Mouse (Mus musculus): ENCODE measurements around the gene Adgrg6.
A peak's percentile ranks its signal among the peaks of the same experiment; 100 is the strongest.

The Adgrg6 gene

GRCm38 (mm10) chr10:14440860-14441579 is 104.4 kb downstream of the Adgrg6 start:
- Histone ChIP-seq H3K9me3 (ENCODE audit: low read length) (no peaks in the 10 kb centered on the region), H3K4me1 (replicated peaks; ENCODE audit: low read depth, low read length) (no peaks in the 10 kb centered on the region), H3K36me3 (ENCODE audit: insufficient read depth, low read length) (no peaks in the 10 kb centered on the region), H3K4me3 (replicated peaks; ENCODE audit: low read length) (no peak overlapping the region), H3K27me3 (ENCODE audit: insufficient read depth, low read length) (no peaks in the 10 kb centered on the region)
- TF ChIP-seq CTCF (conservative IDR thresholded peaks at IDR 0.05; ENCODE audit: low read length), result no peak
- TF ChIP-seq POU5F1 (IDR thresholded peaks at IDR 0.05; ENCODE audit: borderline replicate concordance, low read length), result no peak
- no peak for TF ChIP-seq NANOG (IDR thresholded peaks at IDR 0.05; ENCODE audit: borderline replicate concordance, low read length)

GRCm38 (mm10) chr10:14404070-14404469 is 141.4 kb downstream of the Adgrg6 start:
- H3K9me3 ChIP-seq (ENCODE audit: low read length), result no peaks in the 10 kb centered on the region
- no peaks in the 10 kb centered on the region for H3K4me1 ChIP-seq (replicated peaks; ENCODE audit: low read depth, low read length)
- no peak overlapping the region for H3K4me3 ChIP-seq (replicated peaks; ENCODE audit: low read length)
- no peaks in the 10 kb centered on the region for H3K36me3 ChIP-seq (ENCODE audit: insufficient read depth, low read length)
- TF ChIP-seq CTCF (conservative IDR thresholded peaks at IDR 0.05; ENCODE audit: low read length), result peak; percentile 39; the same call in 1 of the 2 replicates
- no peak for TF ChIP-seq POU5F1 (IDR thresholded peaks at IDR 0.05; ENCODE audit: borderline replicate concordance, low read length)
- H3K27me3 ChIP-seq (ENCODE audit: insufficient read depth, low read length), result no peaks in the 10 kb centered on the region

GRCm38 (mm10) chr10:14401744-14402143 is 143.7 kb downstream of the Adgrg6 start:
- Histone ChIP-seq H3K27me3 (ENCODE audit: insufficient read depth, low read length) (no peaks in the 10 kb centered on the region), H3K9me3 (ENCODE audit: low read length) (no peaks in the 10 kb centered on the region), H3K36me3 (ENCODE audit: insufficient read depth, low read length) (no peaks in the 10 kb centered on the region), H3K4me1 (replicated peaks; ENCODE audit: low read depth, low read length) (no peaks in the 10 kb centered on the region), H3K4me3 (replicated peaks; ENCODE audit: low read length) (no peak overlapping the region)
- TF ChIP-seq NANOG (IDR thresholded peaks at IDR 0.05; ENCODE audit: borderline replicate concordance, low read length) (no peak), POU5F1 (IDR thresholded peaks at IDR 0.05; ENCODE audit: borderline replicate concordance, low read length) (no peak), CTCF (conservative IDR thresholded peaks at IDR 0.05; ENCODE audit: low read length) (no peak)

- TF ChIP-seq POU5F1 (IDR thresholded peaks at IDR 0.05; ENCODE audit: borderline replicate concordance, low read length) (no peak), CTCF (conservative IDR thresholded peaks at IDR 0.05; ENCODE audit: low read length) (peak; percentile 42), NANOG (IDR thresholded peaks at IDR 0.05; ENCODE audit: borderline replicate concordance, low read length) (no peak)
- no peaks in the 10 kb centered on the region for H3K9me3 ChIP-seq (ENCODE audit: low read length)
- 0 out of 2 replicates have a peak, but pooled peaks cover 4% of the 10 kb centered on the region for H3K4me1 ChIP-seq (replicated peaks; ENCODE audit: low read depth, low read length)
- no peaks in the 10 kb centered on the region for H3K27me3 ChIP-seq (ENCODE audit: insufficient read depth, low read length)
- H3K4me3 ChIP-seq (replicated peaks; ENCODE audit: low read length), result no peak overlapping the region
- no peaks in the 10 kb centered on the region for H3K36me3 ChIP-seq (ENCODE audit: insufficient read depth, low read length)
Measured at GRCm38 (mm10) chr10:14391025-14391639, 154.3 kb downstream of the Adgrg6 start.

GRCm38 (mm10) chr10:14385574-14385973 is 159.9 kb downstream of the Adgrg6 start:
- Histone ChIP-seq H3K27me3 (ENCODE audit: insufficient read depth, low read length) (no peaks in the 10 kb centered on the region), H3K9me3 (ENCODE audit: low read length) (no peaks in the 10 kb centered on the region), H3K4me1 (replicated peaks; ENCODE audit: low read depth, low read length) (no peaks in the 10 kb centered on the region), H3K4me3 (replicated peaks; ENCODE audit: low read length) (no peak overlapping the region), H3K36me3 (ENCODE audit: insufficient read depth, low read length) (no peaks in the 10 kb centered on the region)
- TF ChIP-seq NANOG (IDR thresholded peaks at IDR 0.05; ENCODE audit: borderline replicate concordance, low read length), result no peak
- TF ChIP-seq POU5F1 (IDR thresholded peaks at IDR 0.05; ENCODE audit: borderline replicate concordance, low read length), result no peak
- no peak for TF ChIP-seq CTCF (conservative IDR thresholded peaks at IDR 0.05; ENCODE audit: low read length)

GRCm38 (mm10) chr10:14365065-14365589 is 180.3 kb downstream of the Adgrg6 start:
- Histone ChIP-seq H3K9me3 (ENCODE audit: low read length) (no peaks in the 10 kb centered on the region), H3K4me1 (replicated peaks; ENCODE audit: low read depth, low read length) (no peaks in the 10 kb centered on the region), H3K36me3 (ENCODE audit: insufficient read depth, low read length) (no peaks in the 10 kb centered on the region), H3K27me3 (ENCODE audit: insufficient read depth, low read length) (no peaks in the 10 kb centered on the region), H3K4me3 (replicated peaks; ENCODE audit: low read length) (no peak overlapping the region)
- no peak for TF ChIP-seq NANOG (IDR thresholded peaks at IDR 0.05; ENCODE audit: borderline replicate concordance, low read length)
- TF ChIP-seq POU5F1 (IDR thresholded peaks at IDR 0.05; ENCODE audit: borderline replicate concordance, low read length), result no peak
- no peak for TF ChIP-seq CTCF (conservative IDR thresholded peaks at IDR 0.05; ENCODE audit: low read length)

DNA sequence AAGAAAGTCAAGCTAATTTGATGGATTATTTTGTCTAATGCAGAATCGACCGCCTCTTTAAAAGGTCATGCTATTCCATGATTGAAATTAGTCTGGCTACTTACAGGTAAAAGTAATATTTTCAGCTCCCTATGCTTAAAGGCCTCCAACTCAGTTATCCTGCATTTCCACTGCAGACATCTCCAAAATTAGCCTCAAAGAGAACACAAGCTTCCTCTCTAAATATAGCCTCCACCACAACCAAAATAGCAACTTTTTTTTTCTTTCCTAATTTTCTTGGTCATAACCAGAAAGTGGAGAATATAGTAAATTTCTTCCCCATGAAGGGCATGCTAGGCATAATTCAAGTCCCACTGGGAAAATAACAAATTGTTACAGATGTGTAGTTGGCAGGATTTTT is 182.2 kb downstream of the Adgrg6 start:
- no peaks in the 10 kb centered on the region for H3K27me3 ChIP-seq (ENCODE audit: insufficient read depth, low read length)
- no peaks in the 10 kb centered on the region for H3K4me1 ChIP-seq (replicated peaks; ENCODE audit: low read depth, low read length)
- H3K4me3 ChIP-seq (replicated peaks; ENCODE audit: low read length), result no peak overlapping the region
- no peaks in the 10 kb centered on the region for H3K36me3 ChIP-seq (ENCODE audit: insufficient read depth, low read length)
- TF ChIP-seq NANOG (IDR thresholded peaks at IDR 0.05; ENCODE audit: borderline replicate concordance, low read length), result no peak
- no peak for TF ChIP-seq CTCF (conservative IDR thresholded peaks at IDR 0.05; ENCODE audit: low read length)
- no peak for TF ChIP-seq POU5F1 (IDR thresholded peaks at IDR 0.05; ENCODE audit: borderline replicate concordance, low read length)
- no peaks in the 10 kb centered on the region for H3K9me3 ChIP-seq (ENCODE audit: low read length)

GRCm38 (mm10) chr10:14358271-14358670 is 187.2 kb downstream of the Adgrg6 start:
- Histone ChIP-seq H3K4me1 (replicated peaks; ENCODE audit: low read depth, low read length) (no peaks in the 10 kb centered on the region), H3K27me3 (ENCODE audit: insufficient read depth, low read length) (no peaks in the 10 kb centered on the region), H3K4me3 (replicated peaks; ENCODE audit: low read length) (no peak overlapping the region), H3K36me3 (ENCODE audit: insufficient read depth, low read length) (no peaks in the 10 kb centered on the region), H3K9me3 (ENCODE audit: low read length) (no peaks in the 10 kb centered on the region)
- TF ChIP-seq POU5F1 (IDR thresholded peaks at IDR 0.05; ENCODE audit: borderline replicate concordance, low read length) (no peak), NANOG (IDR thresholded peaks at IDR 0.05; ENCODE audit: borderline replicate concordance, low read length) (no peak), CTCF (conservative IDR thresholded peaks at IDR 0.05; ENCODE audit: low read length) (no peak)
